Mouse (Mus musculus): Measurements from ENCODE around the gene Ms4a8a.
"Not testable (repeated sequence)": the region's sequence is repeated elsewhere in the genome, so short reads cannot be mapped to it uniquely, and the experiment has no call there.

The Ms4a8a gene

DNA sequence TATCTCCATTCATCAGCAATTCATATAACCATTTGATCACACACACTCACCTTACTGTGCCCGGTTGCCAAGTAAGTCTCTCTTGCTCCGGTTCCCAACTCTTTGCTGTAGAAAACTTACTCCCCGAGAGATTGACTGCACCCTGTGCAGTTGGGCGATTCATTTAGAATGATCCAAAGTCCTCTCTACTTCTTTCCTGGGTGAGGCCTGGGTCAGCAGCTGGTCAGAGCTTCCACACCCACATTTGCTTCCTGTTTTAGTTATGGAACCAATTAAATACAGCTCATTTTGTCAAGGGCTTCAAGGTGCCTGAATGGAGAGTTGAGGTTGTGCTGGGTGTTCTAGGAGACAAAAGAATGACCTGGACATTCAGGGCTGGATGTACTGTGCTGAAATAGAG lies at the start of gene Ms4a8a:
Gene Ms4a8a, minus strand, starts transcription at position 169 of the 400 bp plus-strand sequence.
- no peak for DNase-seq (ENCODE audit: low spot score in 2 of 2)

DNA sequence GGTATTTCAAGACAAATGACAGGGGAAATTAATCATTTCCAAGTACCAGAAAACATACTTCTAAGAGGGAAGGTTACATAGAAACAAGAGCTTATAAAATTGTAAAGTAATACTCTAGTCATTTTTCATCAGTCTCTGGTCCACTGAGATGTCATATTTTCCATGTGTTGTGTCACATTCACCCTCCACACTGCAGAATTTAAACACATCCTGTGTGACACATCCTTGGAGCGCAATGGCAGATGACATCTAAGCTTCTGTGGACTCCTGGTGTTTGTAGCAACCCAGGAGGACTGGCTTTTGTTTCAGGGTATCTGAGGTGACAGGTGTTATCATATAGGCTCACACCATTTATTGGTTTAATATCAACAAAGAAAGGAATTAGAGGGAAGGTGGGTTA lies 48.8 kb upstream of the Ms4a8a start:
- DNase-seq (ENCODE audit: low spot score in 2 of 2): no peak

DNA sequence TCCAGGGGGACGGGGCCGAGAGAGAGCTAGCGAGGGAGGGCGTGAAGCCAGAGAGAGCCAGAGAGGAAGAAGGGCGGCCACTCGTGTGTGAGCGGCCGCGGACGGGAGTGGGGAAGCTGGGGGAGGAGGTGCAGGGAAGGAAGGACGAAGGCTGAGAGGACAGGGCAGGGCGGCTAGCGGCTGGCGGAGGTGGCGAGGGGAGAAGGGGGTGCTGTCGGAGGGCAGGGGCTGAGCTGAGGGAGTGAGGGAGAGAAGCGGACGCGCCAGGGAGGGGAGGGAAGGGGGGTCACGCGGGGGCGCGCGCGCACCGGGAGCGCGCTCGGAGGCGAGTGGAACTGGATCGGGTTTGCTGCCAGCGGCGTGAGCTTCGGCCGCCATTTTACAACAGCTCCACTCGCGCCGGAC lies 40.1 kb upstream of the Ms4a8a start:
- DNase-seq (ENCODE audit: low spot score in 2 of 2): peak in 1 of 2 experiments; percentile 18

DNA sequence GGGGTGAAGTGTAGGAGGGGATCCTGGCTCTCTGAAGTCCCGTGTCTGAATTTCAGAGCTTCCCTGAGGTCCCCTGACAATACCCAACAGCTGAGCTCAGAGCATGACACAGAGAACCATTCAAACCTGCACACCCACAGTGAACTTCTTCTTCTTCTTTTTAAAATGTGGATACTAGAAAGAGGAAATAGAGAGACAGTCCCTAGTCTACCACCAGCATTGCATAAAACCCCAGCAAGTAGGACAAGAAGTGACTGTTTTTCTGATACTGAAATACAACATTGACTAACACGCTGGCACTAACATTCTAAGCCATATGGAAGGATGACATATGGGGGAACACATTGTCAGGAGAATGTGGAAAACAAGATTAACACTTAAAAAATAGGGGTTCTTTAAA lies 38.4 kb upstream of the Ms4a8a start:
- DNase-seq (ENCODE audit: low spot score in 2 of 2): no peak

DNA sequence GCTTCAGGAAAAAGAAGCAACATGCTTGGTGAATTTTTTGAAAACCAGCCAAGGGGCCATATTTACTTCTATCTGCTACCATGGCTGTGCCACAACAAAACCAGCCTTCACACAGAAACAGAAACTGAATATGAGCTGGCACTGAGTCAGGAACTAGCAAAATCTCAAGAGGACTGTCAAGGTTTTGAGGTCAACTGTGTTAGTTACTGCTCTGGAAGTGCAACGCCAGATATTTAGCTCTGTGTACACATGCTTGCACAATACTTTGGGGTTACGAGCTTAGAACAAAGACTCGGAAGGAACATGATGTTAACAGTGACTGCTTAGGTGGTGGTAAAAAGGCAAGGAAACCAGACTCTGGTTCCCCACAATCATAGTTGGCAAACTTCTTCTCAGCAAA lies 26.8 kb upstream of the Ms4a8a start:
- no peak for DNase-seq (ENCODE audit: low spot score in 2 of 2)

DNA sequence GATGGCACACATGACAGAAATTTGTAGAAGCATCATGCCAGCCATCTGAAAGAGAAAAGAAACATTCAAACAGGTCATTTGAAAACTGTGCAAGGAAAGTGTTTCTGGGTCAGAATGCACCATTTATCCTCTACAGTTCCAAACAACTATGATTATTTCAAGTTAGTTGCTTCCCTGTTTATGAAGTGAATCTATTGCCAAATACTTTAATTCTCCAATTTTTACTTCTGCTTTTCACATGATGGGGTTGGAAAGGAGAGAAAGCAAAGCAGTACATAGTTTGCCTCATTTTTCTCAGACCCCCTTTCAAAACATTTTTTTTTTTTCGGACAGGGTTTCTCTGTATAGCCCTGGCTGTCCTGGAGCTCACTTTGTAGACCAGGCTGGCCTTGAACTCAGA lies 21.0 kb upstream of the Ms4a8a start:
- DNase-seq (ENCODE audit: low spot score in 2 of 2): no peak

DNA sequence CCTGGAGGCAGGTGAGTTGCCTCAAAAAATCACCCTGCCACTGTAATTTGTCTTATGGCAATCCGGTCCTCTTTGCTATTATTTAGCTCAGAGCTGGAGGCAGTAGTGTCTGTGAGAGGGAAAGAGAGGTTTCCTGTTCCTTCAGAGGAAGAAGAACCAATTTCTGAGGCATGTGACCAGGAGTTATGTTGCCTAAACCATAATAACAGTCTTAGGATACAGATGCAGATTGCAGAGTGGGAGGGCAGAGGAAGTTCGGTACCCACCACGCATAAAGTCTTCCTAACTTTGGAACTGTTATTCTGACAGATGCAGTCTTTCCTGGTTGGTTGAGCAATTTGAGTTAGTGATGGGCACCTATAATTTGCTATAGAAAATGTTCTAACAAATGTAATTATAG lies 17.5 kb upstream of the Ms4a8a start:
- no peak for DNase-seq (ENCODE audit: low spot score in 2 of 2)

DNA sequence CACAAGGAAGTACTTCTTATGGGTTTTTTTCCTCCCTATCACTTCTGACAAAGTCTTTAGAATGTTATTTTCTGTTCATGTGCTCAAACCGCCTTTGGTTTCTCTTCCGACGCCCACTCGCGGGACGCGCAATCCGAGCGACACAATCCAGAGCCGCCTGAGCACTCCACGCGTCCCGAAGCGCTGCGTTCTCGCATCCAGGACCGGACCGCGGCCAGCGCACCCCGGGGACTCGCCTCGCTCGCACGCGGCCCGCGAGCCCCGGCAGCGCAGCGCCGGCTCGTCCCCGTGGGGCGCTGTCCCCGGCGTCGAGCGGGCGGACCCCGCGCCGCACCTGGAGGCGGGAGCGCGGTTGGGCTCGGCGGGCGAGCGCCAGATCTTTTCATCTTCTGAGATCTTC lies 11.2 kb upstream of the Ms4a8a start:
- peak in 1 of 2 experiments; percentile 19 for DNase-seq (ENCODE audit: low spot score in 2 of 2)

DNA sequence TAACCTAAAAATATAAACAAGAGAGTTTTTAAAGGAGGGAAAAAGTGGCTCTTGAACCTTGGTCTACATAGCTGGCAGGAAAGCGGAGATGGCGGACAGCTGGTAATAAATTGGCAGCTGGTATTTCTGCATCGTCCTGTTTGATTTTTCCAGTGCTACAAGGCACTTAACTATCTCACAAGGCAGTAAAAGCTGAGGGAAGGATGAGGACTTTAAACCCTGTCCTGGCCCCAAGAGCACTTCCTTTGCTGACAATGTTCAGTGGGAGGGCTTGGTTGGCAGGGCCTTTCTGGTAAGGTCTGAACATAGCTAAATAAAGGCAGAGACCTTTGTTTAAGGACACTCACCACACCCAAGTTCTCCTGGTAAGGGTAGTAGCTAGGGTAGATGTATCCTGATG lies 10.5 kb downstream of the Ms4a8a start:
- no peak for DNase-seq (ENCODE audit: low spot score in 2 of 2)

DNA sequence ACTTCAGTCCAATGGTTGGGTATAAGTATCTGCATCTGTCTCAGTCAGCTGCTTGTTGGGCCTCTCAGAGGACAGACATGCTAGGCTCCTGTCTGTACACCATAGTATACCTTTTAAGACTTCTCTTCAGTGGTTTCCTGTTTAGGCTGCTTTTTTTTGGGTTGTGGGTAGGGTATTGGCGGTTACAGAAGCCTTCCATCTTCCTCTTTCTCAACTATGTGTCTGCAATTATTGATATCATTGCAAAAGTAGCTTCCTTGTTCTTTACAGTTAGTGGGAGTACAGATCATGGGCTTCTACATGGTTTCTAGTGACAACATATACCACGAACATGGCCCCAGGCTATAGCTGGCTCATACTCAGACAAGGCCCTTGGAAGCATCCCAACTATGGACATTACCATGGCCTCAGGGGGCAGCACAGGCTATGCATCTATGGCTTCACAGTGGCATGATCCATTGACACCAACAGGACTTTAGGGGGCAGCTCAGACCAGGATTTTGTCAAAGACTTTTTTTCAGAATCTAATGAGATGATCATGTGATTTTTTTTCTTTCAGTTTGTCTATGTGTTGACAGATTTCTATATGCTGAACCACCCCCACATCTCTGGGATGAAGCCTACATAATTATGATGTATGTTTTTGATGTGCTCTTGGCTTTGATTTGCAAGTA lies 15.6 kb downstream of the Ms4a8a start:
- DNase-seq (ENCODE audit: low spot score in 2 of 2): no peak

DNA sequence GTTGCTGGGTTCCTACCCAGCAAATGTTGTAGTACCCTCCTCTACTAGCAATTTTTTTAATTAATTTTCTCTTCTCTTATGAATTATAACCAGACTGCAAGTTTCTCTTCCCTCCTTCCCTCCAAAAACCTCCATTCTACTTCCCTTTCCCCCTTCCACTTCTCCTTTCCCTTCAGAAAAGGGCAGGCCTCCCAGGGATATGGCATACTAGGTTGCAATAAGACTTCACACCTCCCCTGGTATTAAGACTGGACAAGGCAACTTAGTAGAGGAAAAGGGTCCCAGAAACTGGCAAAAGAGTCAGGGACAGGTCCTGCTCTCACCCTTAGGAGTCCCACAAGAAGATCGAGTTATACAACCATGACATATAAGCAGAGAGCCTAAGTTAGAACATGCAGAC lies 20.0 kb downstream of the Ms4a8a start:
- no peak for DNase-seq (ENCODE audit: low spot score in 2 of 2)

DNA sequence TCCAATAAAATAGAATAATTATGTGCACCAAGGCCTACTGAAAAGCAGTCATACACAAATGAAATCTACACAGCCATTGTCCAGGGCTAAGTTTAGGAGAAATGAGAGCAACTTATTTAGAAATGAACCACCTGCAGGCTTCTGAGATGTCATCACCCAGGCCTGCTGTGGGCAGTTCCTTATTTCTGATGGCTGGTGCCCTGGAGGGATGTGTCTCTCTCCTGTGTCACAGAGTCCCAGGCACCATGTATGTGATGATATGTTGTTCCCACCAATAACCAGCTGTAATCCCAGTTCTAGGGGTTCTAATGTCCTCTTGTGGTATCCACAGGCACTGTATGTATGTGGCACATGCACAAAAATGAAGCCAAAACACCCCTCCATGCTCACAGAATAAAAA lies 20.9 kb downstream of the Ms4a8a start:
- no peak for DNase-seq (ENCODE audit: low spot score in 2 of 2)

DNA sequence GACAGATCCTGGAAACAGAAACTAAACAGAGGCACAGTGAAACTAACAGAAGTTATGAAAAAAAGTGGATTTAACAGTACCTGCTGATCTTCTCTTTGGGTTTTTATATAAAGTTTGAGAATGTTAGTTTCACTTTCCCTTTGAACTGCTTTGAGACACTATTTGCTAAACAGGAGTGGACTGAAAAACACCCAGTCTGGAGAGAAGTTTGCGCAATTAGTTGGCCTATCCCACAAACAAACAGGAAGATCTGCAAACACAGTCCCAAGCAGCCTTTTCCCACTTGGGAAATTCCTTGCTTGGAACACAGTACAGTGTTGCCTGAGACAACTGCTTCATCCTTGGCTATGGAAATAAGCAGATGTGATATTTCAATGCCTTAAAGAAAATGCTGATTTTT lies 25.2 kb downstream of the Ms4a8a start:
- DNase-seq (ENCODE audit: low spot score in 2 of 2): not testable (repeated sequence)

DNA sequence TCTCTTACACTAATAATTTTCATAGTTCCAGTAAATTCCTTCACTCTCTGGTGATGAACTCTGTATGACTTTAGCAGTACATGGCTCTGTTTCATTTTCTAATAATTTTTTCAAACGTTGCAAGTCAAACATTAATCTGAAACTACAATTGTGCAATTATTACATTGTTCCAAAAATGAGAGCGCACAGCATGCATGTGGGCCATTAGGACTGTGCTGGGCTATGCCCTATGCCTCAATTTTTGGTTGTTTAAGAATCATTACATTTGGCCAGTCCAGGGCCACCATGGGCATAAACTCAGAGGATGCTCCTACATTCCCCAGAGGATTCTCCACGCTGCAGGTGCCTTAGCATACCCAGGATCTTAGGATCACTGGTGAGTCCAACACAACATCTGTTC lies 27.6 kb downstream of the Ms4a8a start:
- DNase-seq (ENCODE audit: low spot score in 2 of 2): no peak

DNA sequence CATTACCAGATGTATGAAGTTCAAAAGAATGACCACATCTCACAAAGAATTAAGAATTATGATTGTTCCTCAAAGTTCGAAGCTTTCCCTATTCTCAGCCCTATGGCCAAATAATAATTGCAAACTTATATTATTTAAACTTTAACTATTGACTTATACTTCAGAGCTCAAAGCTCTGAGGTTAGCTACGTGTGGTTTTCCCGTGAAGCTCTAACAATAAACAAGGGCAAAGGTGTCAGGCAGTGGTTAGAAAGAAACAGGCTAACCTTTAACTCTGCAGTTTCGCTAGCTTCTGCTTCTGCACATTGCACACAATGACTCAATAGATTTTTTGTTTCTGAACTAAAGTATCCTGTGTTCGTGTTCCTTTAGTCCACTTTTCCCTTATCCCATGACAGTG lies 28.0 kb downstream of the Ms4a8a start:
- DNase-seq (ENCODE audit: low spot score in 2 of 2): no peak

DNA sequence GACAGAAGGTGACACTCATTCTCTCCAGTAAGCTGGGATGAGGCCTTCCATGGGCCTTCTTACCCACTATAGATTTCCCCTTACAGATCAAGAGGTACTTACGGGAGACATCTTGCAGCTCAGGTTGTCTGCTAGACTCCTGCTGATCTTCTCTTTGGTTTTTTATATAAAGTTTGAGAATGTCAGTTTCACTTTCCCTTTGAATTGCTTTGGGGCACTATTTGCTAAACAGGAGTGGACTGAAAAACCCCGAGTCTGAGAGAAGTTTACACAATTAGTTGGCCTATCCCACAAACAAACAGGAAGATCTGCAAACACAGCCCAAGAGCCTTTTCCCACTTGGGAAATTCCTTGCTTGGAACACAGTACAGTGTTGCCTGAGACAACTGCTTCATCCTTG lies 30.6 kb downstream of the Ms4a8a start:
- no peak for DNase-seq (ENCODE audit: low spot score in 2 of 2)

DNA sequence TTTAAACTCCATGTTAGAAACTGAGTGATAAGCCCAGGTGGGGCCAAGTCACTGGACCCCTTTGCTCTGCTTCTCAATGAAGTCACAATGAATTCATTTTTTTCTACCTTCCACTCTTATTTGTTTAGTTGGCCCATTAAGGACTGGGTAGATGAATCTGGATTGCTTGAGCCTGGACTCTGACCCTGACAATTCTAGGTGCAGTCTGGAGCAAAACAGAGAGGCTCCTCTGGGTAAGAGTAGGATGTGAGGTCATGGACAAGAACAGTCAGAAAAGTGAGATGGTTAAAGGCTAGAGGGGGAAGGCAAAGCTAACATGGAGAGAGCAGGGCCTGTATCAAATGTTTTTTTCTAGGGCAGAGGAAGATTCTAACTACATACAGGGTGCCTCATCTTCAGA lies 31.5 kb downstream of the Ms4a8a start:
- no peak for DNase-seq (ENCODE audit: low spot score in 2 of 2)

DNA sequence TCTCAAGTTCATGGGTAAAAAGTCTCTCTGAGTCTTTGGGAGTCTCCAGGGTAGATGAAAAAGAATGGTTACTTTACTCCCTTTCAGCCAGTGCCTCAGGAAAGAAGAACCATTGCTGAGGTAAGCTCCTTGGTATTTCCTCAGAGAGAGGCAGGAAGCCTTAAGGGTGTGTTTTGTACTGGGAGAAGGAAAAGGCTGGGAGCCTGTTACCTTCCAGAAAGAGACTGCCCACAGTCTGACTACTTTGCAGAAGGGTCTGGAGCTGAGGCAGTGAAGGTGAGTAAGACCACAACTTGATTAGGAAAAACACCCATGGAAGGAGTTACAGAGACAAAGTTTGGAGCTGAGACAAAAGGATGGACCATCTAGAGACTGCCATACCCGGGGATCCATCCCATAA lies 32.4 kb downstream of the Ms4a8a start:
- DNase-seq (ENCODE audit: low spot score in 2 of 2): no peak

DNA sequence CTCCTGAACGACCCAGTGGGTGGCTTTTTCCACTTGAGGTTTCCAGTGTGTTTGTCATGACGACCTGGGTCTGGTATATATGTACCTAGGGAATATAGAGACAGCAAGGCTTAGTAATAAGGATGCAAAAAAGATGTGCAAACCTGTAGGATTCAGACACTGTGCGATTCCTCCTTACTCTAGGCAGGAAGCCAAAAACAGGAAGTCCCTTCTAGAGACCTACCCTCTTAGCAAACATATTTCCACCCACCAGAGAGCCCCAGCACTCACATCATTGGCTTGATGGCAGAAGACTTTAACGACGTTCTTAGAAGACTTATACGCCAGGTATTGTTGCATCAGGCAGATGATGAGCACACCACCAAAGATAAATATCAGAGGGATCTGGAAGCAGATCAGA lies 32.9 kb downstream of the Ms4a8a start:
- no peak for DNase-seq (ENCODE audit: low spot score in 2 of 2)

DNA sequence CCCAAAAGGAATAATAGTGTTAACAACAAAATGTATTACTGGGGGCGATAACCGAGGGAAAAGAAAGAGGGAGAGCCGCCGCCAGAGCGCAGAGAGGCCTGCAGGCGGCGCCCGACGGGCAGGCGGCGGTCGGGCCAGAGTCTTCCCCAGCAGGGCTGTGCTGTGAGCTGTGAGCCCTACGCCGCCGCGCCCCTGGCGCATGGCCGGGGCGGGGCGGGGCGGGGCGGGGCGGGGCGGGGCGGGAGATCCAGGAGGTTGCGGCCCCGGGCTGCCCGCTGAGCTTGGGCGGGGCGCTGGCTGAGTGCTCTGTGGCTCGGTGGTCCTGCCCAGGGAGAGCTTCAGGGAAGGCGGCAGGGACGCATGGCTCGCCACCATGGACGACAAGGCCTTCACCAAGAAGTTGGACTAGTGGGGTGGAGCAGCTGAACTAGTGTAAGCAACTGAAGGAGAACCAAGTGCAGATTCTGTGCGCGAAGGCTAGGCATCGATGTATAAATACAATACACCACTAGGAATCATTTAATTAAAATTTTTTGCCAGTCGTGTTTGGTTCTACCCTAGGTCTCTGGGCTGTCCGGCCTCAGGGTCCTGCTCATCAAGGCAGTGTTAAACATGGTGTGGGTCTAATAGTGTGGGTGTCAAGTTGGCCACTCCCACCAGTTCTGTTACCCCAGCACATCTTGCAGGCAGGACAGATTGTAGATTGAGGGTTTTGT lies 35.7 kb downstream of the Ms4a8a start:
- peak; percentile 36 to 45 for DNase-seq (ENCODE audit: low spot score in 2 of 2)

DNA sequence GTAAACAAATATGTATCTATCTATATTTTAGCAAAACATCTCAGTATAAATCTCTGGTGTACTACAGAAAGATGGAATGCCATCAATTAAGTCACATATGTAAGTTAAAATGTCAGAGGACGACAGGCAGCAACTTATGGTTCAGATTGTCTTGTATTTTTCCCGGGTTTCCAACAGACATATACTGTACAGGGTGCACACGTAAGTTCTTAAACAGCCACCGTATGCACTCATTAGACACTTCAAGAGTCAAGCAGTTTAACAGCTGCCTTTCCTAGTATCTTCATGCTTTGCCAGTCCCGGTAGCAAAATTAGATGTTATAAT lies 36.3 kb downstream of the Ms4a8a start:
- DNase-seq (ENCODE audit: low spot score in 2 of 2): no peak

DNA sequence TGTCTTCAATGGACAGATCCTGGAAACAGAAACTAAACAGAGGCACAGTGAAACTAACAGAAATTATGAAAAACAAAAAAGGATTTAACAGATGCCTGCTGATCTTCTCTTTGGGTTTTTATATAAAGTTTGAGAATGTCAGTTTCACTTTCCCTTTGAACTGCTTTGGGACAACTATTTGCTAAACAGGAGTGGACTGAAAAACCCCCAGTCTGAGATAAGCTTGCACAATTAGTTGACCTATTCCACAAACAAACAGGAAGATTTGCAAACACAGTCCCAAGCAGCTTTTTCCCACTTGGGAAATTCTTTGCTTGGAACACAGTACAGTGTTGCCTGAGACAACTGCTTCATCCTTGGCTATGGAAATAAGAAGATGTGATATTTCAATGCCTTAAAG lies 43.3 kb downstream of the Ms4a8a start:
- no peak for DNase-seq (ENCODE audit: low spot score in 2 of 2)

DNA sequence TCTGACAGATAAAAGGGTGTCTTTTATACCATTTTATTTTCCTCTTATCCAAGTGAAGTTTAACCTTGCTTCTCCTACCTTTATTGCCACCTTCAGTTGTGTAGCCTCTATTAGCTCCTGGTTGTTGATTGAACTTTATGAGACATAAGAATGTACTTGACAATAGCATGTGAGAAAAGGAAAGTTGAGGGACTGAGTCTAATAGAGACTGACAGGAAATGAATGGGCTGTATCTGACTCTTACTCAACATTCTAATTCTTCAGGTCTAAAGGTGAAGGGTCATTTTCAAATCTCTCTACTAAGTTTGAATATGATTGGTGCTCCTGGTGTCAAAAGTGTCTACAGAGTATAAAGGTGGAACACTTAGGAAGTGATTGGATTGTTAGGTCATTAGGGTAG lies 58.5 kb downstream of the Ms4a8a start:
- no peak for DNase-seq (ENCODE audit: low spot score in 2 of 2)

DNA sequence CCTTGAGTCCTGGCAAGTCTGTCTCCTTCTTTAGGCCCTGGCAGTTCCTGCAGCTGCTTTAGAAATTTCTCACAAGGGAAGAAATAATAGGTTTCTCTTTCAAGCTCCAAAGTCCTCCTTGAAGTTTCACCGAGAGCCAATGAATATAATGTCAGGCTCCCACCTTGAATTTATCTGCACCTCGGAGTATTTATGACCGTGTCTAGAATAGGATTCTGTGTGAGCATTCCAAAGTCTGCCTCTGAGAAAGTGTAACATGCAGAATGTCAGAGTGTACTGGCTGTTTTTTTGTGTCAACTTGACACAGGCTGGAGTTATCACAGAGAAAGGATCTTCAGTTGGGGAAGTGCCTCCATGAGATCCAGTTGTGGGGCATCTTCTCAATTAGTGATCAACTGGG lies 63.0 kb downstream of the Ms4a8a start, which contains the start of gene Ms4a18:
Gene Ms4a18, minus strand, starts transcription at position 141 of the 400 bp plus-strand sequence.
- no peak for DNase-seq (ENCODE audit: low spot score in 2 of 2)
